Mouse (Mus musculus): ENCODE measurements around the gene Cdk2.

GRCm38 (mm10) chr10:128673763-128674468 lies 30.9 kb downstream of the Cdk2 start, which contains the start of gene Suox:
- TF ChIP-seq POLR2A (IDR thresholded peaks at IDR 0.05; ENCODE audit: insufficient read length, low read depth) (peak; percentile 62), MAX (IDR thresholded peaks at IDR 0.05; ENCODE audit: low read depth) (no peak), E2F4 (IDR thresholded peaks at IDR 0.05; ENCODE audit: insufficient read depth) (no peak), REST (IDR thresholded peaks at IDR 0.05; ENCODE audit: insufficient read depth, insufficient read length) (no peak), TCF3 (IDR thresholded peaks at IDR 0.05; ENCODE audit: insufficient read length, low read depth) (no peak), USF1 (IDR thresholded peaks at IDR 0.05; ENCODE audit: low read depth) (no peak), TCF12 (IDR thresholded peaks at IDR 0.05; ENCODE audit: insufficient read depth, poor library complexity, severe bottlenecking) (no peak), MYOD1 (IDR thresholded peaks at IDR 0.05; ENCODE audit: control insufficient read depth in 1 of 3, insufficient read length in 2 of 3, low read depth in 2 of 3) (peak in 1 of 3 experiments; percentile 66), POLR2AphosphoS2 (IDR thresholded peaks at IDR 0.05; ENCODE audit: insufficient read length, low read depth) (no peak), CEBPB (IDR thresholded peaks at IDR 0.05; ENCODE audit: insufficient read depth, poor library complexity, severe bottlenecking) (no peak)

Measured in myocyte (in vitro differentiated cells).